Mouse (Mus musculus) myocyte (in vitro differentiated cells): ENCODE results near the gene Nepn.

Experiments
- POLR2A ChIP-seq: IDR thresholded peaks from one replicate; pipeline ENCODE4 v1.6.1; 2011; ENCODE audit warnings: low read depth, mild to moderate bottlenecking, control low read depth, moderate library complexity; ENCODE audit not compliant: insufficient read length
- POLR2AphosphoS2 ChIP-seq: IDR thresholded peaks from one replicate; pipeline ENCODE4 v1.6.1; 2011; ENCODE audit warnings: low read depth, control low read depth; ENCODE audit not compliant: insufficient read length

GRCm38 (mm10) chr10:52399722-52400121 lies 10.9 kb downstream of the Nepn start:
- TF ChIP-seq POLR2A (no peak), POLR2AphosphoS2 (no peak)
